Mouse (Mus musculus): ENCODE data around the gene F5. TPM values are rescaled to one million over a fixed set of nuclear protein-coding genes. Genes with fewer than 3 reads are reported as not detected.

Gene F5
- polyA plus RNA-seq, 1 experiment from 2014 or later = 0.24 TPM

DNA sequence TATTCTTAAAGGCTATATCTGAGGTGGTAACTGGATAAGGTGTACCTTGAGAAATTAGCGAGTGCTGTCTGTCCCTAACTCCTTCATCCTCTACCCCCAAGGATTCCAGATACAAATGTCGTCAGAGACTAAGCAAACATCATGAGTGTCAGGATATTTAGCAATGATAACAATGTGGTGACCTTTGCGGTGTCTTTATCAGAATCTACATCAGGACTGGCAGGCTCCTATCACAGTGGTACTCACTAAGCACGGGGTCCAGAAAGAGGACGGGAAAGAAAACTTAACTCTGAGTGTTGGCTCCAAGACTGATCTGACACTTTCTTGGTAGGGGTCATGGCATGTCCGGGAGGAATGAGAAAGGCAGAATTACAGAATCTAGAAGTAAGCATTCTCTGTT lies 17.5 kb upstream of the F5 start:
- Histone ChIP-seq H3K27me3 (replicated peaks) (no peaks in the 10 kb centered on the region), H3K4me1 (no peaks in the 10 kb centered on the region), H3K36me3 (no peaks in the 10 kb centered on the region), H3K4me3 (no peak overlapping the region), H3K9me3 (no peaks in the 10 kb centered on the region), H3K4me2 (replicated peaks) (no peak overlapping the region), H3K9ac (no peak overlapping the region), H3K27ac (no peak overlapping the region)
- ATAC-seq (ENCODE audit: low FRiP score, low read depth) = no peak
- 85% methylated on average over 6 of the region's 6 CpGs for WGBS

DNA sequence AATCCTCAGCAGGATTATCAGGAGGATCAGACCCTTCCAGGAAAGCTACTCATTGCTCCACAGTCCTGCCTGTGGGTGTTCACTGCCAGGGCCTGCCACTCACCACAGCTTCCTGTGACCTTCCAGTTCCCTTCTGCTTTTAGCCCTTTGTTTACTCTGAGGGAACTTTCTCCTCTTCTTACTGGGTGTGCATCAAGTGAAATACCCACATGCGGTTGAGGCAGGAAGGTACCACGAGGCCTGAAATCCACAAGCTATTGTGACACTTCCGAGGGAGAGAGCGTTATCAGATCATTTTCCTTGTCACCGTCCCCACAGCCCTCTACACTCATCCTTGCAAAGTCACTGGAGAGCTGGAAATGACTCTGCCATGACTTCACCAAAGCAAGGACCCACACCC lies 16.3 kb upstream of the F5 start:
- Histone ChIP-seq H3K9ac (no peak overlapping the region), H3K27me3 (replicated peaks) (no peaks in the 10 kb centered on the region), H3K4me3 (no peak overlapping the region), H3K27ac (no peak overlapping the region), H3K4me2 (replicated peaks) (no peak overlapping the region), H3K36me3 (no peaks in the 10 kb centered on the region), H3K9me3 (no peaks in the 10 kb centered on the region), H3K4me1 (no peaks in the 10 kb centered on the region)
- 82% methylated on average over 5 of the region's 5 CpGs for WGBS
- no peak for ATAC-seq (ENCODE audit: low FRiP score, low read depth)

DNA sequence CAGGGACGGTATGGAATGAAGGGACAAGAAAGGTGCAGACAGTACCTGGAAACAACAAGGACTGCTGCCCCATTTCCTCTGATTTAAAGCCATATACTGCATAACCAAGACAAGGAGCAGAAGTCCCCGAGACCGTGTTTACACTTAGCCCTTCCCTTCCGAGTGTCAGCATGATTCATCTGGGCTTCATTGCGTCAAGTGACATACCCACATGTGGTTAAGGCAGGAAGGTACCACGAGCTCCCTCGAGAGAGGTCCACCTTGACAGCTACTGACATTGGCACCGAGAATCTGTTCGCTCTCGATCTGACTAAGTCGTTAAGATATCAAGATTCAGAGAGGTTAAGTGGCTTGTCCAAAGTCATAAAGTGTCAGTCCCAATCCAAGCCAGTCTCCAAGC lies 15.7 kb upstream of the F5 start:
- H3K4me3 ChIP-seq = no peak overlapping the region
- H3K27me3 ChIP-seq (replicated peaks) = no peaks in the 10 kb centered on the region
- no peak overlapping the region for H3K27ac ChIP-seq
- H3K4me1 ChIP-seq = no peaks in the 10 kb centered on the region
- 86% methylated on average over 11 of the region's 11 CpGs for WGBS
- H3K36me3 ChIP-seq = no peaks in the 10 kb centered on the region
- no peak overlapping the region for H3K4me2 ChIP-seq (replicated peaks)
- H3K9me3 ChIP-seq = no peaks in the 10 kb centered on the region
- H3K9ac ChIP-seq = no peak overlapping the region
- no peak for ATAC-seq (ENCODE audit: low FRiP score, low read depth)

DNA sequence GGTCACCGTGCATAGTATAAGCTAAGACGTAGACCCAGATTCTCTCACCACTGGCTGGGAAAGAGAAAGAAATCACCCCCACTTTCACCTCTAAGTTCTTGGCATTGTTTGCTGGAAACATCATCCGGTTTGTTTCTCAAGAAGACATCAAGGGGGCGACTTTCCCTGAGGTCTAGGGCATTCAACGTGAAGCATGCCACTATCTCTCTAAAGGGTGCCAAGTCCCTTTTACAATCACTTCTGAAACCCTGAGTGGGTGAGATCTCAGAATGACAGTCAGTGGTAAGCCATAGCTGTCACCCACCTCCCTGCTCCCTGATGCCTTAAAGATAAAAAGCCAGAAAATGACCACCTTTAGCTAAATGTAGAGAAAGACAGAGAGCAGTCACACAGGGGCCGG lies 15.0 kb upstream of the F5 start:
- no peak for ATAC-seq (ENCODE audit: low FRiP score, low read depth)
- Histone ChIP-seq H3K36me3 (no peaks in the 10 kb centered on the region), H3K9ac (no peak overlapping the region), H3K4me3 (no peak overlapping the region), H3K27me3 (replicated peaks) (no peaks in the 10 kb centered on the region), H3K4me1 (no peaks in the 10 kb centered on the region), H3K9me3 (no peaks in the 10 kb centered on the region), H3K4me2 (replicated peaks) (no peak overlapping the region), H3K27ac (no peak overlapping the region)
- 80% methylated on average over 6 of the region's 6 CpGs for WGBS

DNA sequence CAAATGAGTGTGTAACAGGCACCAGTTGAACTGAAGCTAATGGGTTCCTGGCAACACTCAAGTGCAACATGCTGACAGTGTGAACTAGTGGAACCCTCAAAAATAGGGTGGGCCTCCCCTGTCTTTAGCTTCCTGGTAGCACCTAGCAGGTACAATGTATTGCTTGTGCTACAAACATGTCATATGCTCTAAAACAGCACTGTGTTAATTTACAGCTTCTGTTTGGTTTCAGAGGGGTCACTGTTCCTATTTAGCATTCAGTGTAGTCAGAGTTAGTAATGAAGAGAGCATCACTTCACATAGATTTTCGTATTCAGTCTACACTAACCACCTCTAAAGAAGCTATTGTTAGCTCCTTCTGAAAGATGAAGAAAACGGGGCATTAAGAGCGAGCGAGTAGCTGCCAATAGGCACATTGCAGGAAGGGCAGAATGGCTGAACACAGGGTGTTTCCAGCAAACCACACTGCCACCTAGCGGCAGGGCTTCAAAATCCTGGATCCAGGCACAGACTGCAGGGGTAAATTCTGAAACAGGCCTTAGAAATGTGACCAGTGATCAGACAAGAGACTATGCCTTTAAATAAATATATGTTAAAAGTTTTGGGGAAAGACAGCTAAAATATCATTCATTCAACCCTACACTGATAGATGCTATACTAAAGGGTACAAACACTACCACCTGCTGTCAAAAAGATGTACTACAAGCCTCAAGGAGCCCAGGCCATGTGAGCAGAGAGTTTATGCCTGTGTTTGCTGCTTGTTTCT lies 13.1 kb upstream of the F5 start:
- Histone ChIP-seq H3K27ac (no peak overlapping the region), H3K36me3 (no peaks in the 10 kb centered on the region), H3K9ac (no peak overlapping the region), H3K27me3 (replicated peaks) (no peaks in the 10 kb centered on the region), H3K4me3 (no peak overlapping the region), H3K9me3 (no peaks in the 10 kb centered on the region), H3K4me2 (replicated peaks) (0 out of 2 replicates have a peak overlapping the region, but pooled peaks have one; percentile 12), H3K4me1 (no peaks in the 10 kb centered on the region)
- peak; percentile 84 for ATAC-seq (ENCODE audit: low FRiP score, low read depth)
- 7% methylated on average over 5 of the region's 5 CpGs for WGBS

DNA sequence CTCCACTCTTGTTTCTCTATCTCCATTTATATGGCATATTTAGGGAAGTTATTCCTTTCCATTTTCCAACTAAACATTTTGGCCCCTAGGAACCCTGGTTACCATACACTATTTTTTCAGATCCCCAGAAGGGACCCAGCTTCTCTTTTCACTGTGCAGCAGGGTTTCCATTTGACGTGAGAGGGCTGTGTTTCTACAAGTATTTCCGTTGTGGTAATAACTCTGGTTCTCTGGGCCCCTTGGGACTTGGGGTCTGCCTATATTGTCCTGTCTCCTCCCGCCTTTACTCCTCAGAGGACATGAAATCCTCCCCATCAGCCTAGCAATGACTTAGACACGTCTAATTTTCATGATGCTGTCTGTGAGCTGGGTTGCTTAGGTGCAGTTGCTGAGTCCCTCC lies 12.2 kb upstream of the F5 start:
- Histone ChIP-seq H3K9ac (no peak overlapping the region), H3K4me1 (no peaks in the 10 kb centered on the region), H3K27ac (no peak overlapping the region), H3K27me3 (replicated peaks) (no peaks in the 10 kb centered on the region), H3K4me2 (replicated peaks) (no peak overlapping the region), H3K36me3 (no peaks in the 10 kb centered on the region), H3K9me3 (no peaks in the 10 kb centered on the region), H3K4me3 (no peak overlapping the region)
- 73% methylated on average over 4 of the region's 4 CpGs for WGBS
- no peak for ATAC-seq (ENCODE audit: low FRiP score, low read depth)

DNA sequence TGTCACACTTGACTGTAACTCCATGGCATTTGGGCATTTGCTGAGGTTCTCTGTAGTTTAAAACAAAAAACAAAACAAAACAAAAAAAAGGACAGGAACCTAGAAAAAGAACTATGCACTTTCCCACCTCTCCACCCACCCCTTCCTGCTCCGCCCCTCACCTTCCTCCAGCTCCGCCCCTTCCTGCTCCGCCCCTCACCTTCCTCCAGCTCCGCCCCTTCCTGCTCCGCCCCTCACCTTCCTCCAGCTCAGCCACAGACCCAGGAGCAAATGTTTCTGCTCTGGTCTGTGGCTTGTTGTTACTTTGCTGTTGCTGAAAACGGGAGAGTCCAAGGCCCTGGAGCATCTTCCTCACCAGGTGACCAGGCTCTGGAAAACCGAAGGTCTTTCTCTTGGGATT lies 2.6 kb upstream of the F5 start:
- WGBS = 96% methylated on average over 7 of the region's 7 CpGs
- ATAC-seq (ENCODE audit: low FRiP score, low read depth) = no peak
- H3K27ac ChIP-seq = no peak overlapping the region
- H3K27me3 ChIP-seq (replicated peaks) = no peaks in the 10 kb centered on the region
- H3K4me2 ChIP-seq (replicated peaks) = no peak overlapping the region
- H3K9me3 ChIP-seq = no peaks in the 10 kb centered on the region
- H3K36me3 ChIP-seq = no peaks in the 10 kb centered on the region
- peaks cover 4% of the 10 kb centered on the region for H3K4me1 ChIP-seq
- no peak overlapping the region for H3K9ac ChIP-seq
- no peak overlapping the region for H3K4me3 ChIP-seq

DNA sequence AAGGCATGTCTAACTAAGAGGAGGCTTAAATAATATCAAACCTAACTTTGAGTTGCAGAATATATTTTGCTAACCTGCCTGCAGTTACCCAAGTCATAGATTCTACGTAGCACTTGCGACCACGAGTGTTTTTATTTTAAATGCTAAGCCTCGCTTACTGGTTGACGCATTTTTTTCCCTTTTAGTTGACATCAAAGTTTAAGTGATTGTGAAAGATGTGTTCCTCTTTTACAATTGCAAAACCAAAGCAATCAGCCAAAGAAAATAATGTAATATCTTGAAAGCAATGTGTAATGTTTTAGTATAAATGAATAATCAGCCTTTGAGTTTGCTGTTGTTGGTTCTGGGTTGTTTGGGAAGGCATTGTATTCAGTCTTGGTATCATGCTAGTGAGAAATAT lies 1.2 kb downstream of the F5 start:
- no peaks in the 10 kb centered on the region for H3K36me3 ChIP-seq
- H3K4me1 ChIP-seq = peaks cover 4% of the 10 kb centered on the region
- H3K4me3 ChIP-seq = no peak overlapping the region
- H3K27ac ChIP-seq = no peak overlapping the region
- H3K27me3 ChIP-seq (replicated peaks) = no peaks in the 10 kb centered on the region
- H3K4me2 ChIP-seq (replicated peaks) = no peak overlapping the region
- no peaks in the 10 kb centered on the region for H3K9me3 ChIP-seq
- ATAC-seq (ENCODE audit: low FRiP score, low read depth) = no peak
- 94% methylated on average over 5 of the region's 5 CpGs for WGBS
- no peak overlapping the region for H3K9ac ChIP-seq

DNA sequence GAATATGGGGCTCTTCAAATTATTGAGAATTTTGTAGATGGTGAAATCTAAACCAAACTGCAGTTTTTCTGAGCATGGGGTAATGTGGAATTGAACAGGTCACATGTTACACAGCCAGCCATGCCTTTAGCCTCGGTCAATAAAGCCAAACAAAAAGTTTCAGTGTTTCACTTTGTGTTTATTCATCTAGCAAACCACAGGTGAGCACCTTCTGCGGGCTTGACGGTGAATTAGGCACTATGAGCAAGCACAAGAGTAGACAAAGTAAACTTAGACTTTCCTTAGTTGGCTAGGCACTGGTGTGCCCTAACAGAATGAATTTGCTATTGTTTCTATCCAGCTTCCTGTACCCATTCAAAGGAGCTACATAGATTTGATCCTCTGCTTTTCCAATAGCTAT lies 3.3 kb downstream of the F5 start:
- Histone ChIP-seq H3K27ac (no peak overlapping the region), H3K9ac (no peak overlapping the region), H3K36me3 (no peaks in the 10 kb centered on the region), H3K27me3 (replicated peaks) (no peaks in the 10 kb centered on the region), H3K9me3 (no peaks in the 10 kb centered on the region), H3K4me2 (replicated peaks) (no peak overlapping the region), H3K4me3 (no peak overlapping the region), H3K4me1 (peaks cover 4% of the 10 kb centered on the region)
- WGBS = 82% methylated on average over 3 of the region's 3 CpGs
- ATAC-seq (ENCODE audit: low FRiP score, low read depth) = no peak

DNA sequence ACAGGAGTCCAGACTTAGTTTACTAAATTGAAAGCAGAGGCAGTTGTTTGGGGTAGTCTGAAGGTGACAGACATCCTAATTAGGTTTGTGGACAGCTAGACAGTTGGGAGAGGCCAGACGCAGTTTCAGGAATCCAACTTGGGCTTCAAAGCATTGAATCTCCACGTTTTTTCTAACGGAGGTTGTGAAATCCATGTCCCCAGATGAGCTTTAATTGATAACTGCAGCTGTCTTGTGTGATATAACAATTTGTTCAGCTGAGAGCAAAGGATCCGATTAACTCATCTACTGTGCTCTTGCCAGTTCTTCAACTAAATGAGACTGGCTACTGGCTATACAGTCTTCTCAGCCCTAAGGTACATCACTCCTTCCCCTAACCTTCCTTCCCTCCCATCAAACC lies 6.9 kb downstream of the F5 start:
- Histone ChIP-seq H3K27ac (no peak overlapping the region), H3K9me3 (no peaks in the 10 kb centered on the region), H3K36me3 (no peaks in the 10 kb centered on the region), H3K4me3 (no peak overlapping the region), H3K4me2 (replicated peaks) (no peak overlapping the region), H3K4me1 (no peaks in the 10 kb centered on the region), H3K9ac (no peak overlapping the region), H3K27me3 (replicated peaks) (no peaks in the 10 kb centered on the region)
- WGBS = 88% methylated on average over 4 of the region's 4 CpGs
- no peak for ATAC-seq (ENCODE audit: low FRiP score, low read depth)

DNA sequence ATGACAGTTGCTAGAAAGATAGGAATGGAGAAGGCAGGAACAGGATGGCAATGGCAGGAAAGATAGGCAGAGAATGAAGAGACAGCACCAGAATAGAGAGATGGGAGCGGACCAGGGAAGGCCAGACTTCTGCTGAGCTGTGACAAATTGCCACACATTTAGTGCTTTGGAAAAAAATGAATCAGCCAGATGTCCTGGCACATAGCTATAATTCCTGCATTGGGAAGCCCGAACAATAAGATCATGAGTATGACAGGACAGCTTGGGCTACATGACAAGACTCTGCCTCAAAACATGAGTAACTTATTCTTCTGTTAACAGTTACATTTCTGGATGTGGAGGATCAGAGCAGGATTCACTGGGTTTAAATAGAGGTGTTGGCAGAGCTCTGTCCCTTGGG lies 8.1 kb downstream of the F5 start:
- Histone ChIP-seq H3K4me2 (replicated peaks) (no peak overlapping the region), H3K9me3 (no peaks in the 10 kb centered on the region), H3K4me1 (no peaks in the 10 kb centered on the region), H3K9ac (no peak overlapping the region), H3K36me3 (no peaks in the 10 kb centered on the region), H3K27me3 (replicated peaks) (no peaks in the 10 kb centered on the region), H3K4me3 (no peak overlapping the region), H3K27ac (no peak overlapping the region)
- no peak for ATAC-seq (ENCODE audit: low FRiP score, low read depth)
- 84% methylated on average over 2 of the region's 2 CpGs for WGBS

DNA sequence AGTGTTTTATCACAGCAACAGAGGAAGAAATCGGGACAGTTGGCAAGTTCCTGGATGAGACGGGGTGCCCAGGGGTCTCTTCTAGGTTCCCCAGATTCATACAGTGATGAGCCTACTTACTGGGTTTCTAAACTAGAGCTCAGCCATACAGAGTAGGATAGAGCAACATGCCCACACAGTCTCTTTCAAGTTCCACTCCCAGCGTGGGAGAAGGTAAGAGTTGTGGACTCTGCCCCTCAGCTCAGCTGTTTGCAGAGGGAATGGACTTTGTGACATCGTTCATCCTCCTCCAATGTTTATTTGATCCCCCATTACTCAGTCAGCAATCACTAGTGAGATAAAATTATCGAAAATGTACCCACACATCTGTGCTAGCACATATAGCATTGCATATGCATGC lies 11.1 kb downstream of the F5 start:
- ATAC-seq (ENCODE audit: low FRiP score, low read depth) = no peak
- no peak overlapping the region for H3K4me2 ChIP-seq (replicated peaks)
- 88% methylated on average over 5 of the region's 5 CpGs for WGBS

DNA sequence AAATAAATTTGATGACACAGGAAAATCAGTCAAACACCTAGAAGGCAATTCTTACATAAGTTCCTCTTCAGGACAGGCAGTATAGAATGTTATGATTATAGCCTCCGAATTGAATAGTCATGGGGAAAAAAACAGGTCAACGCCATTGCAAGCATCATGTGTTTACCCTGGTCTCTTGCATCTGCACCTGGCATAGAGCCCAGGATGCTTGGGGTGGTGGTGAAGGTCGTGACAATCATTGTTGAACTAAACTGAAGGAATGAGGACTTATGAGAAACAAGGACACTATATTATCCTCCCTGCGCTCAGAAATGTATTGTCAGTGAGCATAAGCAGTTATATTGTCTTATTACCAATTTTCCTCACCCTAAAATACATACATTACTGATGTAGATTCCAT lies 17.2 kb downstream of the F5 start:
- WGBS = 82% methylated on average over 4 of the region's 4 CpGs
- Histone ChIP-seq H3K36me3 (no peaks in the 10 kb centered on the region), H3K27me3 (replicated peaks) (no peaks in the 10 kb centered on the region), H3K4me3 (no peak overlapping the region), H3K9me3 (no peaks in the 10 kb centered on the region), H3K4me2 (replicated peaks) (no peak overlapping the region), H3K4me1 (no peaks in the 10 kb centered on the region), H3K9ac (no peak overlapping the region), H3K27ac (no peak overlapping the region)
- ATAC-seq (ENCODE audit: low FRiP score, low read depth) = no peak

More for the DNA sequence above, 11.1 kb downstream of the F5 start:
- no peaks in the 10 kb centered on the region for H3K4me1 ChIP-seq
- no peaks in the 10 kb centered on the region for H3K27me3 ChIP-seq (replicated peaks)
- no peak overlapping the region for H3K9ac ChIP-seq
- H3K27ac ChIP-seq = no peak overlapping the region
- H3K4me3 ChIP-seq = no peak overlapping the region
- no peaks in the 10 kb centered on the region for H3K36me3 ChIP-seq
- no peaks in the 10 kb centered on the region for H3K9me3 ChIP-seq
